9 mouse cellular contexts compared by ENCODE assay signal in the genomic region with DNA sequence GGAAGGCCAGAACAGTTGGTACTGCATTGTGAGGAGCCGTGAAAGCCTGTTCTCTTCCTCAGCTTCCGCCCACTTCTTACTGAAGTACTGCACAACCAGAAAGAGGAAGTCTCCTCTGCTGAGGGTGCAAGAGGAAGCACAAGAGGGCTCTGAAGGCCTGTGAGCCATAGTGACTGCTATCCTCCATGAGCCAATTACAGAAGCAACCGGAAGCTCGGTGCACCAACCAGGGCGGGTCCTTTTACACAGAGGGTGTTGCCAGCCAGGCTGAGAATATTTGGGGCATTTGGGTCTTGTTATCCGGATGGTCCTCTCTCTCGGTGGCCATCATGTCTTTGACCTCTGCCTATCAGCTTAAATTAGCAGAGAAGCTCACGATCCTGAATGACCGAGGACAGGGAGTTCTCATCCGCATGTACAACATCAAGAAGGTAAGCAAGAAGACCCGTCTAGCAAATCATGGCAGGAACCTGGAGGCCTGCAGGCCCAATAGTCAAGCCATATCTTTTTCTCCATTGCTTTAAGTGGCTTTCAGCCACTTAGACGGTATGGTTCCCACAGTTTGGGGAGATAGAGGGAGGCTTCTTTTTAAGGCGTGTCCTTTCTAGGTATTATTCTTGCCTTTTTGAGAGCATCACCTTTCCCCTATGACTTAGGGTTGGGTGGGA. TPM values are rescaled to one million over a fixed set of nuclear protein-coding genes. Genes with fewer than 3 reads are reported as not detected.
A peak's percentile ranks its signal among the peaks of the same experiment; 100 is the strongest.
DNase-seq lines count a peak whose midpoint lies in the region; ATAC-seq lines count a peak whose summit lies in the region.
"Had no signal": no experiment of that assay in that cellular context is flagged by ENCODE, and none has a peak within 500 bp of the region (broad histone marks: within the 10 kb centered on the region; RNA-seq: fewer than 3 reads in every experiment).

A gene (plus strand): TSS at position 244 of the 668 bp plus-strand sequence.

- no peak within 1 kb of the TSS for H3K27ac ChIP-seq in hindbrain, embryonic 10.5 days
- no peak within 1 kb of the TSS for H3K27ac ChIP-seq in intestine, embryonic 15.5 days
- H3K27ac ChIP-seq: layer of hippocampus, adult 2 months had no signal

- no peaks in the 10 kb centered on the region for H3K9me3 ChIP-seq in hindbrain, embryonic 10.5 days
- no peaks in the 10 kb centered on the region for H3K9me3 ChIP-seq in intestine, embryonic 15.5 days

- no peak within 1 kb of the TSS for H3K9ac ChIP-seq in intestine, embryonic 15.5 days

- H3K4me2 ChIP-seq in intestine, embryonic 15.5 days (replicated peaks), result no peak within 1 kb of the TSS

- WGBS in hindbrain, embryonic 10.5 days, result 89% methylated on average over 13 of the region's 13 CpGs
- WGBS in intestine, embryonic 15.5 days, result 82% methylated on average over 13 of the region's 13 CpGs

- DNase-seq in left cerebral cortex, postnatal 10 days (ENCODE audit: extremely low spot score in 1 of 2, low spot score in 2 of 2), result peak; percentile 10 to 44
- DNase-seq in left cerebral cortex, adult 18-20 months (ENCODE audit: low spot score in 2 of 2), result no peak
- DNase-seq in adrenal gland, postnatal 36 days, result peak; percentile 20 to 23
- peak; percentile 84 for DNase-seq in lung, postnatal 36 days
- DNase-seq in thymus, postnatal 0 days (ENCODE audit: low spot score), result peak; percentile 91
- DNase-seq in hindbrain, embryonic 10.5 days (ENCODE audit: low spot score), result no peak

- intact Hi-C loops in left cerebral cortex, postnatal 10 days (cut with DNase I), result no loop called here

- peak; percentile 100 for ATAC-seq in inflammation-experienced regulatory T-cells, adult 6 months
- no peak for ATAC-seq in intestine, embryonic 15.5 days

- no peaks in the 10 kb centered on the region for H3K36me3 ChIP-seq in hindbrain, embryonic 10.5 days
- H3K36me3 ChIP-seq in intestine, embryonic 15.5 days, result no peaks in the 10 kb centered on the region

- H3K4me3 ChIP-seq in hindbrain, embryonic 10.5 days, result no peak within 1 kb of the TSS
- no peak within 1 kb of the TSS for H3K4me3 ChIP-seq in intestine, embryonic 15.5 days (replicated peaks)
- H3K4me3 ChIP-seq: layer of hippocampus, adult 2 months had no signal

- no peaks in the 10 kb centered on the region for H3K27me3 ChIP-seq in hindbrain, embryonic 10.5 days (ENCODE audit: insufficient read depth, poor library complexity, severe bottlenecking)
- H3K27me3 ChIP-seq in intestine, embryonic 15.5 days (replicated peaks), result no peaks in the 10 kb centered on the region

- H3K4me1 ChIP-seq in hindbrain, embryonic 10.5 days (replicated peaks), result no peaks in the 10 kb centered on the region
- H3K4me1 ChIP-seq in intestine, embryonic 15.5 days (replicated peaks), result no peaks in the 10 kb centered on the region

RNA-seq across cellular contexts. Expression of the gene that starts here (rescaled TPM):
- 10 to 100 TPM in 1 of 2 experiments, 1 to 10 TPM in 1; 9.9 to 10.1 TPM for total RNA-seq in left cerebral cortex, postnatal 10 days (2021)
- 1 to 10 TPM; 9.0 to 9.2 TPM for total RNA-seq in left cerebral cortex, adult 18-20 months (2021)
- total RNA-seq in adrenal gland, postnatal 36 days (2021), result 1 to 10 TPM; 4.1 to 5.5 TPM
- polyA plus RNA-seq in inflammation-experienced regulatory T-cells, adult 6 months (2017; shearing (Covaris generic)), result 10 to 100 TPM; 78.2 to 92.5 (median 81.4) TPM
- 55.5 and 57.3 TPM in 2 replicates for polyA plus RNA-seq in thymus, postnatal 0 days (2015; fragmentation: Nextera tagmentation; extraction: Ambion mirVana)
- polyA plus RNA-seq in hindbrain, embryonic 10.5 days (2016; fragmentation: Nextera tagmentation; extraction: Ambion mirVana), result 1.9 and 2.7 TPM in 2 replicates
- polyA plus RNA-seq in intestine, embryonic 15.5 days (2015; fragmentation: Nextera tagmentation; extraction: Ambion mirVana), result 3.2 and 3.3 TPM in 2 replicates

Comparison
In these comparisons a context has a peak if more than half of its experiments do, and no peak if none do; other contexts are left out.
1. RNA of the gene that starts here (polyA plus RNA-seq): 78.2 to 92.5 TPM in inflammation-experienced regulatory T-cells, adult 6 months and 55.5 to 57.3 TPM in thymus, postnatal 0 days; 3.2 to 3.3 TPM in intestine, embryonic 15.5 days and 1.9 to 2.7 TPM in hindbrain, embryonic 10.5 days; every median in the first group is over 10 times any median in the second.
2. DNase-seq: peak in left cerebral cortex, postnatal 10 days (2 of 2), adrenal gland, postnatal 36 days (2 of 2), lung, postnatal 36 days (single experiment) and thymus, postnatal 0 days (single experiment); none in left cerebral cortex, adult 18-20 months (0 of 2) and hindbrain, embryonic 10.5 days (single experiment).